Mouse (Mus musculus) MEL (cell line): ENCODE measurements at regions not wholly inside any gene's neighbourhood (a gene's known extent, or its start where the extent isn't known, plus 50 kb on each side); places are given as distances from the start of the nearest gene placed in this dataset.

ENCODE experiments used
- CHD1 ChIP-seq: IDR thresholded peaks from 2 replicates; pipeline ENCODE4 v1.6.1; 2012; ENCODE audit warnings: low read depth, mild to moderate bottlenecking, inconsistent platforms, low read length, improper control_type of control experiment
- CTCF ChIP-seq, 3 experiments: IDR thresholded peaks in 2 of 3; conservative IDR thresholded peaks in 1 of 3; 2 replicates each; pipeline ENCODE4 v1.5.1; 2011 to 2012; ENCODE audit warnings: low read length in 3 of 3, low read depth in 2 of 3, mild to moderate bottlenecking in 2 of 3, improper control_type of control experiment in 1 of 3, inconsistent platforms in 1 of 3, mixed read lengths in 1 of 3, moderate library complexity in 1 of 3; ENCODE audit not compliant: control insufficient read depth in 1 of 3, insufficient read depth in 1 of 3, poor library complexity in 1 of 3, severe bottlenecking in 1 of 3
- GATA1 ChIP-seq: IDR thresholded peaks from 2 replicates; pipeline ENCODE4 v1.6.1; 2011; ENCODE audit warnings: low read depth, low read length, improper control_type of control experiment
- MAX ChIP-seq: IDR thresholded peaks from 2 replicates; pipeline ENCODE4 v1.6.1; 2011; ENCODE audit warnings: low read length, improper control_type of control experiment
- POLR2A ChIP-seq, 2 experiments: IDR thresholded peaks; 2 replicates each; pipeline ENCODE4 v1.6.1; 2011 to 2012; ENCODE audit warnings: low read length in 2 of 2, mild to moderate bottlenecking in 2 of 2, control low read depth in 1 of 2, improper control_type of control experiment in 1 of 2, low read depth in 1 of 2, moderate library complexity in 1 of 2; ENCODE audit not compliant: control insufficient read depth in 1 of 2, insufficient read depth in 1 of 2, poor library complexity in 1 of 2
- POLR2AphosphoS5 ChIP-seq: IDR thresholded peaks from 2 replicates; pipeline ENCODE4 v1.6.1; 2012; ENCODE audit warnings: low read depth, borderline replicate concordance, mild to moderate bottlenecking, inconsistent platforms, low read length, moderate library complexity, mixed read lengths
- RCOR1 ChIP-seq: IDR thresholded peaks from 2 replicates; pipeline ENCODE4 v1.6.1; 2012; ENCODE audit warnings: low read depth, mild to moderate bottlenecking, inconsistent platforms, low read length, improper control_type of control experiment
- SIN3A ChIP-seq: IDR thresholded peaks from 2 replicates; pipeline ENCODE4 v1.6.1; 2012; ENCODE audit warnings: low read length, improper control_type of control experiment, inconsistent platforms
- TBP ChIP-seq: IDR thresholded peaks from 2 replicates; pipeline ENCODE4 v1.8.0; 2011; ENCODE audit warnings: low read depth, low read length, improper control_type of control experiment
- USF1 ChIP-seq: IDR thresholded peaks from 2 replicates; pipeline ENCODE4 v1.6.1; 2014; ENCODE audit warnings: low read depth, mild to moderate bottlenecking, inconsistent platforms, low read length, improper control_type of control experiment, moderate library complexity

DNA sequence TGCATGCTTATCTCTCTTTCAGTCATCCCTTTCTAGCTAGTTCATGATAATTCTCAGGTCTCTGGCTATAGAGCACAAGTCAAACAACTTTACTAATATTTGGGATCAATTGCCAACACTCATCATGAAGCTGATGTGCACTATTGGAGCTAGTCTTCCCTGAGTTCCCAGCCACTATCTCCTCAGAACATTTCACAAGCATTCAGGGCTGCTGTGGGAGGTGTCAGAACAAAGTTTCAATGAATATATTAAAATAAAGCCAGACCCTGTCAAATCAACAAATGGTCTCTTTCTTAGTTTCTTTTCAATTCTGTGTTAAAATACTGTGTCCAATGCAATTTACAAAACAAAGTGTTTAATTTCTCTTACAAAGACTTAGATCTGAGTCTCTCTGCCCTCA, 364.8 kb downstream of the Rfpl4b start:
- no peak for TF ChIP-seq CTCF (IDR thresholded peaks at IDR 0.05 in 2 of 3, conservative IDR thresholded peaks at IDR 0.05 in 1 of 3; ENCODE audit: control insufficient read depth in 1 of 3, insufficient read depth in 1 of 3, low read depth in 2 of 3, low read length in 3 of 3, poor library complexity in 1 of 3, severe bottlenecking in 1 of 3)
- TF ChIP-seq GATA1, result no peak
- TF ChIP-seq MAX, result no peak
- TF ChIP-seq USF1, result no peak
- TF ChIP-seq CHD1, result no peak
- TF ChIP-seq POLR2A (IDR thresholded peaks at IDR 0.05; ENCODE audit: control insufficient read depth in 1 of 2, insufficient read depth in 1 of 2, low read depth in 1 of 2, low read length in 2 of 2, poor library complexity in 1 of 2), result no peak
- no peak for TF ChIP-seq TBP
- no peak for TF ChIP-seq RCOR1
- TF ChIP-seq POLR2AphosphoS5, result no peak
- no peak for TF ChIP-seq SIN3A
